Mouse (Mus musculus) E14TG2a.4 (cell line): Measurements from ENCODE around the gene Pls3.

Experiments used
- CTCF ChIP-seq: conservative IDR thresholded peaks from 2 replicates; pipeline ENCODE4 v1.5.1; 2014; ENCODE audit warnings: low read length
- POU5F1 ChIP-seq: IDR thresholded peaks from 2 replicates; pipeline ENCODE4 v1.6.1; 2014; ENCODE audit warnings: low read length, borderline replicate concordance

DNA sequence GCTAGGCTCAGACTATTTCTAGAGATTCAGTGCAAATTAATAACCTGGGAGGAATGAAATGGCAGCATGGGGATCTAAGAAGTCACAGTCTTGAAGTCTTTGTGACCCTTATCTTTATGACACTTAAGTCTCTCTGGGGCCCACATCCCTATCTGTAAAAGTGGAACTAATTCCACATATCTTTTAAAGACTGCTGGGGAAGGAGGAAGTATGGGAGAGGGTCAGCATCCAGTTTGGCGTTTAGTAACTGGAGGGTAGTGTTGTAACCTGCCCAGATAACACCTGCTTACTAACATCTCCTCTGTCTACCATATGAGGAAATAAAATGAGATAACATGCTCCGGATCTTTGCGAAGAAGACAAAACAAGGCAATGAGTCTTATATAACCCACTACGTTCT, 30.7 kb downstream of the Pls3 start:
- no peak for TF ChIP-seq CTCF
- no peak for TF ChIP-seq POU5F1
